Mouse (Mus musculus) testis, adult 2 months (tissue): Measurements from ENCODE around the gene Pclaf. TPM values are rescaled to one million over a fixed set of nuclear protein-coding genes. Genes with fewer than 3 reads are reported as not detected.
A peak's percentile ranks its signal among the peaks of the same experiment; 100 is the strongest.

Source experiments
- H3K27ac ChIP-seq: fragments of 200-500 bp; 2 replicates; pipeline ENCODE4 v1.5.1; 2012; ENCODE audit warnings: low read depth, low read length; ENCODE audit not compliant: control insufficient read depth, insufficient read depth
- H3K27me3 ChIP-seq: fragments of 200-500 bp; 2 replicates; pipeline ENCODE4 v1.6.1; 2012; ENCODE audit warnings: mild to moderate bottlenecking, low read length, moderate library complexity; ENCODE audit not compliant: control insufficient read depth, insufficient read depth
- H3K36me3 ChIP-seq: fragments of 200-500 bp; 2 replicates; pipeline ENCODE4 v1.6.1; 2012; ENCODE audit warnings: mild to moderate bottlenecking, low read length; ENCODE audit not compliant: control insufficient read depth, insufficient read depth
- H3K4me1 ChIP-seq: fragments of 200-500 bp; 2 replicates; pipeline ENCODE4 v1.6.1; 2012; ENCODE audit warnings: low read length; ENCODE audit not compliant: control insufficient read depth, insufficient read depth
- H3K4me3 ChIP-seq: fragments of 200-500 bp; 2 replicates; pipeline ENCODE4 v1.5.1; 2012; ENCODE audit warnings: low read depth, mild to moderate bottlenecking, low read length, moderate library complexity, mixed read lengths; ENCODE audit not compliant: control insufficient read depth
- CTCF ChIP-seq: fragments of 200-500 bp; IDR thresholded peaks from 2 replicates; pipeline ENCODE4 v1.5.1; 2012; ENCODE audit warnings: low read depth, mild to moderate bottlenecking, inconsistent platforms, low read length, moderate library complexity; ENCODE audit not compliant: control insufficient read depth, insufficient read depth, insufficient replicate concordance
- POLR2A ChIP-seq: fragments of 200-500 bp; IDR thresholded peaks from 2 replicates; pipeline ENCODE4 v1.6.1; 2012; ENCODE audit warnings: low read depth, mild to moderate bottlenecking, inconsistent platforms, low read length, moderate library complexity; ENCODE audit not compliant: control insufficient read depth
- polyA plus RNA-seq: library from polyadenylated mRNA; depleted of rRNA; stranded (reverse); fragments of >200 nt; gene quantifications from 2 replicates; pipeline ENCODE4 v1.2.3, GENCODE M21; 2012

The Pclaf gene
- polyA plus RNA-seq, 1 experiment, result 0.56 TPM

DNA sequence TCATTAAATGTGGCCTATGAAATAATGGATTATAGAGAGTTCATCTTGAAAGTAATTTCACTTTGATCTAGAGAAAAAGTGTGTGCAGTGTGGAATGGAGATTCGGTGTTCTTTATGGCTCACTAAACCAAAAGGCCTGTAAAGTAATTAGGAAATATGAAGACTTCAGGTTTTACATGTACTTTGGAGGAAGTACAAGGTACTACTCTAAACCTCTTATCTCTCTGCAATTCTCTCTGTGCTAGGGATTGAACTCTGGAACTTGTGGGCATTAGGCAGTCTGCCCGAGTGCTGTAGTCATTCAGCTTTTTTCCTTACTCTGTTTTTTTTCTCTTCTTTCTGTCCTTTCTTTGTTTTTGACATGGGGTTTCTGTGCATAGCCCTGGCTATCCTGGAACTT, 6.9 kb downstream of the Pclaf start:
- TF ChIP-seq POLR2A (no peak), CTCF (no peak)
- H3K4me1 ChIP-seq, result no peaks in the 10 kb centered on the region
- H3K36me3 ChIP-seq, result no peaks in the 10 kb centered on the region
- H3K27me3 ChIP-seq, result no peaks in the 10 kb centered on the region
- peak overlapping the region; percentile 8; the same call in 1 of the 2 replicates for H3K4me3 ChIP-seq
- H3K27ac ChIP-seq, result no peak overlapping the region

DNA sequence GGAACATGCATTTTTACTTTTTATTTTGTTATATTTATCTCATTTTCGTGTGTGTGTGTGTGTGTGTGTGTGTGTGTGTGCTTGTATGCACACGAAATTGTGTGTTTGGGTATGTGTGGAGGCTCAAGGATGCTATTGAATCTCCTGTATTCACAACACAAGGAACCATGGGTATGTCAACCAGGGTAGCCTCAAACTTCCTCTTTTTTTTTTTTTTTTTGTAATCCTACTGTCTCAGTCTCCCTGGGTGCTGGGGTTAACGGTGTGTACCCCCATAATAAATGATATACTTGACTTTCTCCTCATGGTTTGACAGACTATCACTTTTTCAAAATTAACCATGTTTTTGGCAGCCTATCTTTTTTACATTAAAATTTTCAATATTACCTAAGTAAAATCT, 12.8 kb downstream of the Pclaf start:
- Histone ChIP-seq H3K4me3 (no peak overlapping the region), H3K27me3 (no peaks in the 10 kb centered on the region), H3K36me3 (no peaks in the 10 kb centered on the region), H3K4me1 (no peaks in the 10 kb centered on the region), H3K27ac (no peak overlapping the region)
- no peak for TF ChIP-seq POLR2A

DNA sequence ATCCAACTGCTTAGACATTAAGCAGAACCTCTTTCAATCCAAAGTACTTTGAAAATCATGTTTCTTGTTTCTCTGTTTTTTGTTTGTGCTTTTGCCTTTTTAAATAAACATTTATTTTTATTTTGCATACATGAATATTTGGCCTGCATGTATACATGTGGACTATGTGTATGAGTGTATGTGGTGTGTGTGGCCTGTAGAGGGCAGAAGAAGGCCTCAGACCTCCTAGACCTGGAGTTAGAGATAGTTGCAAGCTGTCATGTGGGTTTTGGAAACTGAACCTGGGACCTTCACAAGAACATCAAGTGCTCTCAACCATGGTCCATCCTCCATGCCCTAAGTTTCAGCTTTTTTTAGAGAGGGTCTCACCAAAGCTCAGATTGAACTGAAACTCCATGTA, 13.4 kb downstream of the Pclaf start:
- Histone ChIP-seq H3K4me1 (no peaks in the 10 kb centered on the region), H3K4me3 (no peak overlapping the region), H3K36me3 (no peaks in the 10 kb centered on the region), H3K27ac (no peak overlapping the region), H3K27me3 (no peaks in the 10 kb centered on the region)
- no peak for TF ChIP-seq CTCF
- TF ChIP-seq POLR2A, result no peak

DNA sequence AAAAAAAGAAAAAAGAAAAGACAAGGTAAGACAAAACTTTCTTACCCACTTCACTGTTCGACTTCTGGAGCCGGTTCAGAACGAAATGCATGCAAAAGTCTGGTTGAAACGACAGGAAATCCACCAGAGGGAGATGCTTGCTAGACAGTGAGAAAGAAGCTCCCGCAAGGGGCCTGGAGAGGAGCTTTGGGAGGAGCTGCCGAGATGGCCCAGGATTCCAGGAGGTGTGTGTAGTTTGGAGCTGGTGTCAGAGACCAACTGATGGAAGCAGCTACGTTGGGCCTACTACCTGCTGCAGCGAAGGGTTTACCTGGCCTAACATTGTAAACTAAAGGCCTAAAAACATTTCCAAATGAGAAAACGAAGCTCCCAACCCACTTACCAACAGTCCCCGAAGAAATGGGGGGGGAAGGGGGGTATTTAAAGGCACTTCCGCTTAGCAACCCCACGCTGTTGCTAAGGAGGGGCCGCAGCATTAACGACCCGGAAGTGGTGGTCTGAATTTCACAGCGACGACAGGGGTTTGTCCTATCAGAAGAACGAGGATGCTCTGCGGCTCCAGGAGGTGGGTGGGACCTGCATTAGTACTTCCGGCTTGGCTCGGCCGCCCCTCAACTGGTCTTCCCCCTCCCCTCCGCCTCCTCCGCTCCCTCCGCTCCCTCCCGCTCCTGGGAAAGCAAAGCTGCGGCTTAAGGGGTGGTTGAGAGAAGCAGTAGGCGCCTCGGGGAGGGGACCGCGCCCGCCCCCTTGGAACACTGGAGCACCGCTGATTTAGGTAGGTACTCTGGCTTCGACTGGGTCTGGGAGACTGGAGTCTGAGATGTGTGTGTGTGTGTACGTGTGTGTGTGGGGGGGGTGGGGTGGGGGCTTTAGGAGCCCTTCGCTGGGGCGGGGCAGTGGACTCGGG, 18.6 kb downstream of the Pclaf start, which contains the start of the genes Trip4 and Csnk1g1:
Gene Trip4 (minus strand): TSS at position 401 of the 907 bp plus-strand sequence.
Gene Csnk1g1 (plus strand): TSS at position 531 of the 907 bp plus-strand sequence.
- peaks cover 2% of the 10 kb centered on the region; the same call in 1 of the 2 replicates for H3K4me1 ChIP-seq
- peak within 1 kb of the TSS; percentile 93 for H3K4me3 ChIP-seq
- H3K36me3 ChIP-seq, result no peaks in the 10 kb centered on the region
- no peaks in the 10 kb centered on the region for H3K27me3 ChIP-seq
- TF ChIP-seq CTCF (no peak), POLR2A (peak; percentile 44; the same call in 1 of the 2 replicates)
- peak within 1 kb of the TSS; percentile 91 for H3K27ac ChIP-seq

DNA sequence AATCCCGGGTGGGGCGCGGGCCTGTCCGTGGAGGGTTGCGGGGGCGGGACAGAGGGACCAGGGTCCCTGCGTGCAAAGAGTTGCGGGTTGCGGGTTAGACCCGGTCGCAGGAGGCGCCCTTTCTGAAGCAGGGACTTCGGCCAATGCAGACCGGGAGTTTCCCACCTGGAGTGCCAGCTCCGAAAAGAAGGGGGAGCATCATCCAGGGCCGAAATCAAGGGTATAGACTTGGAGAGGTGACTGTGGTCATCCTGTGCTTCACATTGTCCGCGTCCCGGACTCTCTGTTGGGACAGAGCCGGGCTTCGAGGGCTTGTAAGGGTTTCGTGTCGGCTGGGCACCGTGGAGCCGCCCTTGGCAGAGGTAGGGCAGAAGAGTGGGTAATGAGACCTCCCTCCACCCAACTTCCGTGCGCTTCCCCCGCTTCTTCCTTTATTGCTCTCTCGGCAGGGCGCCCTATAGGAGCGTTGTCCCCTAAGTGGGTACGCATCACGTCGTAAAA, 19.3 kb downstream of the Pclaf start:
- no peaks in the 10 kb centered on the region for H3K36me3 ChIP-seq
- TF ChIP-seq CTCF (no peak; the same call in 1 of the 2 replicates), POLR2A (no peak)
- peaks cover 2% of the 10 kb centered on the region; the same call in 1 of the 2 replicates for H3K4me1 ChIP-seq

DNA sequence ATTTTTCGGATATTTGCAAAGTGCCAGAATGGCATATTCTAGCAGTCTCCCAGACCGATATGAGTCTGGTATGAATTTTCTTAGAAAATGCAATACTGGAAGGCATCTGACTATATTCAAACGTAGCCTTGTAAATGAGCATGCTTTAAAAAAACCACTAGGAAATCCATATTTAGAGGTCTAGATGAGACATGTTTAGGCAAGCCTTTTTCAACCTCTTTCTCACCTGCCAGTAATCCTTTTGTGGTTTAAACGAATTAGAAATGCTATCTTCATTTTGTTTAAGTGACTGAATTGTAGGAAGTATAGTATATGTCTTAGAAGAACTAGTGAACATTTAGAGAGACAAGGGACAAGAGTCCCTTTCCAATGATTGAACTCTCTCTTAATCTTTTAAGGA, 19.8 kb downstream of the Pclaf start:
- Histone ChIP-seq H3K27me3 (no peaks in the 10 kb centered on the region), H3K4me1 (peaks cover 2% of the 10 kb centered on the region; the same call in 1 of the 2 replicates), H3K36me3 (no peaks in the 10 kb centered on the region), H3K4me3 (peak overlapping the region; percentile 93), H3K27ac (peak overlapping the region; percentile 84)
- TF ChIP-seq POLR2A (no peak), CTCF (no peak)

More for the DNA sequence above, 19.3 kb downstream of the Pclaf start:
- peak overlapping the region; percentile 84 for H3K27ac ChIP-seq
- peak overlapping the region; percentile 93 for H3K4me3 ChIP-seq
- H3K27me3 ChIP-seq, result no peaks in the 10 kb centered on the region

DNA sequence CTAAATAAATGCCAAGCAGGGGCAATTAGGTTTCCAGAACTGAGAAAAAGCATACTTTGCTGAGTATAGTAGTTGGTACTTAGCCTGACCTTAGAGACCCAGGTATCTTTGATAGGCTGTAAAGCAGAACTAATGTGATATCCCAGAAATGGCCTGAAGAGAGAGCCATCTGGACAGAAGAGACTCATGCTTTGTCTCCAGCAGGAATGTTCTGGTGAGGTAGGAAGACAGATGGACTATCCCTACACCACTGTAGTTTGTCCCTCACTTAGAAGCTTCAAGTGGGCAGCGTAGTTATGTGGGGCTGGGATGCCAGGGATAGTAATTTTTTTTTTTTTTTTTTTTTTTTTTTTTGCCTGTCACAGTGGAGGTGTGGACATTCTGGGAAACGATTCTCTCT, 23.9 kb downstream of the Pclaf start:
- TF ChIP-seq CTCF (no peak), POLR2A (no peak)
- no peak overlapping the region for H3K27ac ChIP-seq
- peaks cover 2% of the 10 kb centered on the region; the same call in 1 of the 2 replicates for H3K4me1 ChIP-seq
- no peaks in the 10 kb centered on the region for H3K36me3 ChIP-seq
- no peak overlapping the region for H3K4me3 ChIP-seq
- H3K27me3 ChIP-seq, result no peaks in the 10 kb centered on the region
